Mouse (Mus musculus) hematopoietic stem cell, adult 5-6 weeks (primary cell): ENCODE results near the gene Gin1. TPM values are rescaled to one million over a fixed set of nuclear protein-coding genes. Genes with fewer than 3 reads are reported as not detected.

ENCODE experiments used
- ATAC-seq, 2 experiments: fragments of 125-278 bp in 1 of 2; replicated peaks in 1 of 2; 2 replicates each; pipeline ENCODE4 v1.8.0; 2016 to 2017; ENCODE audit warnings: inconsistent platforms in 2 of 2, mild to moderate bottlenecking in 2 of 2, moderate number of reproducible peaks in 2 of 2, low read depth in 1 of 2, moderate TSS enrichment in 1 of 2; ENCODE audit not compliant: low FRiP score in 2 of 2, poor library complexity in 2 of 2, severe bottlenecking in 2 of 2, insufficient read depth in 1 of 2, low TSS enrichment in 1 of 2
- total RNA-seq: library from RNA; stranded (forward); fragments of 172-1452, 232-1000 nt; gene quantifications from 2 replicates; pipeline ENCODE4 v1.2.3, GENCODE M21; 2017

Gin1 gene
- total RNA-seq, 1 experiment from 2014 or later: 17.8 TPM

DNA sequence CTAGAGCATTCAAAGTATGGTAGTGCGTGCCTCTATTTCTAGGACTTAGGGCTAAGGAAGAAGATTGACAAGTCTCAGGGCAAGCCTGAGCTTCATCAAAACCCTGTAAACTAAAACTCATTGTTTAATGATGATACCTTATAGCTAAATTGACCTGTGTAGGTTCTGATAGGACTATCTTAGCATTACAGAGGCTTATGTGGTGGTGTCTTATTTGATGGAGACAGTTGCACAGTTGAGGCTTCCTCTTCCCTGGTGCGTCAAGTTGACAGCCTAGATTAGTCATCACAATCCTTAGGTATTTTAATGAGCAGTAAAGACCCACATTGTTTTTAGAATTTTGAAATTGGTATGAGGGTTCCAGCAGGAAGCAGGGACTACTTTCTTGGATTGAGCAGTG is 4.0 kb downstream of the Gin1 start:
- no peak for ATAC-seq

DNA sequence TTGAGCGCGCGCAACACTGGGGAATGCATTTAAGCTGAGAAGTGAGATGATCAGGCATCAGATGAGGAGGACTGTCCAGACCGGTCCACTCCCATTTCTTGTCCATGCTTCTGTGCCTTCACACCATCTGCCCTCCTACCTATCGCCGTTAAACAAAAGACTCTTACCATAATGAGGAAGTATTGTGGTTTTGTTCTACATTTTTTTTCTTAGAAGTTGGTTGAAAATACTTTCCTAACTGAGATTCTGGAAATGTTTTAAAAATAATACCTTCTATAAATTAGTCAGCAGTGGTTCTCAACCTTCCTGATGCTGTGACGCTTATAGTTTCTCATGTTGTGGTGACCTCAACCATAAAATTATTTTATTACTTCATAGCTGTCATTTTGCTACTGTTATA is 11.7 kb downstream of the Gin1 start:
- ATAC-seq: peak; percentile 84 to 90

DNA sequence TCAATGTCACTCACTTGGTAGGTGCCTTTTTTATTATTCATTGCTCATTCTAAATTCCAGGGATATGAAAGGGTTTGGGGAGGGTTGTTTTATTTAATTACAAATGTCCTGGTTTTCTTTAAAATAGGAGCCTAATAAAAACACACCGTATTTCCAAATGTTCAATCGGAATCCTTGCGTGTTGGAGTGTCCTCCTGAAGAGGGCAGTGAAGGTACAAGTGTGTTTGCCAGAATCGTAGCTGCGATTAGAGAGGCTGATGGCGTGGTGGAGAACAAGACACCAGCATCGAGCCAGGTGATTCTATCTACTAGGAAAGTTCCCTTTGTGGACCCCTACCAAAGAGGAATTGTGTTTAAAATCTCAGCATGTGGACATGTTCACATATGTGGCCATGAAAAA is 15.0 kb downstream of the Gin1 start:
- ATAC-seq: no peak

GRCm38 (mm10) chr1:97785685-97786393 is 15.9 kb downstream of the Gin1 start:
- ATAC-seq: no peak

DNA sequence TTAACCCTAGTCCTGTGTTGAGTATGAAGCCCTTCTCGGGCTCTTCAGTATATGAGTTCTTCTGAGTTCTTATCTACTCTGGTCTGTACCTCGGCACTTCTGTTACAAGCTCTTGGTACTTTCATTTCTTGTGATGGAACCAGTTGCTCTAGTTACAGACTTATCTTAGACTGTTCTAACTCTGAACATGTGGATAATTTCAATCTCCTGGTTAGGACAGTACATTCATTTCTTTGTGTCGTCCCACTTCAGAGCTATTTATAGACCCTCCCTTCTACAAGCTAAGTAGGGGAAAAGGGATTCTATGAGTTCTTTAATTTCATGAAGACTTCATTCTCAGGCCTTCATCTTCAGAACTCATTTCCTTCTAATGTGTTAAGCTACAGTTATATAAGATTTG is 17.7 kb downstream of the Gin1 start:
- no peak for ATAC-seq

- ATAC-seq: no peak
Measured at GRCm38 (mm10) chr1:97788490-97788889, 18.5 kb downstream of the Gin1 start.

DNA sequence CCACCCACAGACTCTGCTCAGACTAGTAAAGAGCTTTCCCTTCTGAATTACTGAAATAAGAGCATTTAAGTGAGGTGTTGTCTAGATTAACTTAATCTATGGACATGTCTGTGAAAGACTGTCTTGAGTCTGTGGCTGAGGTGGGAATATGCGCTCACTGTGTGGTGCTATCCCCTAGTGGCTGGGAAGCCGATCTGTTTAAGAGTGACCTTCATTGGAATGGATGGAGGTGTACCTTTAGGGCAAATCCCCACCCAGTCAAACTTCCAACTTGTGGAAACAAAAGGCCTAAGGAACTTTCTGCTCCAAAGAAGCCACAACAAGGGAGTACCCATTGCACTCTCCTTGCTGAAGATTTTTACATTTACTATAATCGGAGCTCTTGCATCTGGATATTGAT is 24.1 kb downstream of the Gin1 start:
- ATAC-seq: no peak

DNA sequence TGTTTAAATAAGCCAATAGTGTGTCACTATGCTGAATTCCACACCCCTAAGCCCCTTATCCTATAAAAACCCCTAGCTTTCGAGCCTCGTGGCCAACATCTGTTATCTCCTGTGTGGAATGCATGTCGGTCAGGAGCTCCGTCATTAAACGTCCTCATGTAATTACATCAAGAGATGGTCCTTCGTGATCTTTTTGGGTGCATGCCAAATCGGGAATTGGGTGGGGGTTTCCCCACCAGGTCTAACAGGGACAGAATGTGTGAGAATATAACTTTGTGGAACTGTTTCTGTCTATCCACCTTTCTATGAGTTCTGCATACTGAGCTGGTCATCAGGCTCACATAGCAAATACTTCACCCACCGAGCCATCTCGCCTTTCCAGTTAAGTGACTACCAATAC is 26.0 kb downstream of the Gin1 start:
- no peak for ATAC-seq

DNA sequence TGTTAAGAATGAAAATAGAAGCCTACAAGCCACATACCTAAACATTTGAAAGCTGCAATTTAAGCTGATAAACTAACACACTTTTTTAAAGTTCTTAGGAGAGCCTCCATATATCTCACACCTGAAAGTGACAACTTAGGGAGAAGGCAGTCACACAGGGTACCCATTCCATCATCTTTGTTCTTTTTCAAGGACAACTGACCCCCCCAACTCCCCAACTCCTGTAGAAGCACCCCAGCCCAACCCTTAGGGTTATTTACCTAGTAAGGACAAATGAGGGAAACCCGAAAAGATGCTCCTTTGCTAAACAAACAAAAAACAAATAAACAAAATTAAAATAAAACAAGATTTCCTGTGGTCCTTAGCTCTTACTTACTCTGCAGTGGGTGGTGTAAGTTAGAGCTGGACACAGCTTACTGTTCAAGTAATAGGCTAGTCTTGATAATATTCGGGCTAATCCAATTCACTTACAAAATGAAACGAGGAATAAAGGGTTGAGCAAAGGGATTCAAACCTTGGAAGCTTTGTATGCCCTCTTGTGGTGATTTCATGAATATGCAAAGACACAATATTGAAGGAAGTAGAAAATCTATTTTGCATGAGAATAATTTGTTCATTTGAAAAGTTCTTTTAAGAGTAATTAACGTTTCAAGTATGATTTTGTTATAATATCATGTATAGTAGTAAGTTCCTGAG is 32.4 kb downstream of the Gin1 start:
- peak; percentile 81; a peak in 3 of 4 replicates for ATAC-seq

- no peak for ATAC-seq
Measured at GRCm38 (mm10) chr1:97804520-97804919, 34.5 kb downstream of the Gin1 start.

DNA sequence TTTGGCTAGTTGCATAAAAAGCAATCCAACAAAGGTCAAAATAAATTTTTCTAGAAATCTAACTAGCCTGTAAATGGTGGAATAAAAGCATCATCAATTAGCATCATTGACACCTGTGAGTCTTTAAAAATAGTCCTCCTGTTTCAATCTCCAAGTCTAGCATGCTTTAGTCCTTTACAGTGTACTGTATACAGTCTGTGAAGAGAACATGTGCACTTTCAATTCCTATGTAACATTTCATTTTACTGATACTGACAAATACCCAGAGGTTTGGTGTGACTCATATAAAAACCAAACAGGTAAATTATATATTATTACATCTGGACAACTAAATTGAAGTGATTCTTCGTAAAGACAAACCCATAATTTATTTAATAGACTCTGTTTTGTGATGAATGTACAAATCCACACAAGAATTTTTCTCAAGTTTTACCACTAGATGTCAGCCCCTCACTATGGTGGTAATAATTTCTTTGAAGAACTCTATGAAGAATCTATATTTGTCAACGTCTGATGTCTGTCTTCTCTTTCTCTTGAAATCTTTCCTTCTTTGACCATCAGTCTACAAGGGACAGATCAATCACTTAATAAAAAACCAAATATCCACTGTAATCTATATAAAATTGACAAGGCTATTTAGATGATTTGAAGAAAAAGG is 39.4 kb downstream of the Gin1 start:
- peak in 1 of 2 experiments; percentile 46; a peak in 1 of 4 replicates for ATAC-seq

- no peak for ATAC-seq
Measured at GRCm38 (mm10) chr1:97821282-97821681, 51.3 kb downstream of the Gin1 start.

DNA sequence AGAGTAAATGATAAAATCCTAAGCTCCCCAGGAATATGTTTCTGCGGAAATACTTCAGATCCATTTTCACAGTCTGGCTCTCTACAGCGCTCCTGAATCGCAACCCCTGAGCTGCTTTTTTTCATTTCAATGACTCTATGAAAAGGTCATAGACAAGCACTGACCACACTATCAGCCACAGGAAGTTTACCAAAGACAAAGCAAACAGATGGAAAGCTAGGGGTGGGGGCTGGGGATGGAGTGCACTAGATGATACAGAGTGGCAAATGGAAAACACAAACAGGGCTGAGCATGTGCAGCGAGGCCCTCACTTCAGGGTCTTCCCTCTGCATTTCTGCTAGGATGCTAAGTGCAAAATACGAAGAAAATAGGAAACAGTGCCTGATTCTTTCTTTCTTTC is 52.2 kb downstream of the Gin1 start:
- no peak for ATAC-seq

DNA sequence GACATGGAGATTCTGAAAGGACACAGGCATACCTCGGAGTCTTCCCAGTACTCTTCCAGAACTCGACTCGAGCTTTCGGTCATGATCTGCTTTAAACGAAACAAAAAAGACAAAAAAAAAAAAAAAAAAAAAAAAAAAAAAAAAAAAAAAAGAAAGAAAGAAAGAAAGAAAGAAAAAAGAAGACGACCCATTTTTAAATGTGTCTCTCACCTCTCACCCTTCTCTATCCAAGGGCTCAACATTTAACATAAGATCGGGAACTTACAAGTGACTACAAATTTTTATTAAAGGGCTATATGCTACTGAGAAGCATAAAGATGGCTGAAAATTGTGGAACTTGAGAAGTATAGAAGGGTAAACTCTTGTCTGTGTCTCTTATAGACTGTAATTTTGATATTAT is 52.9 kb downstream of the Gin1 start:
- no peak for ATAC-seq

DNA sequence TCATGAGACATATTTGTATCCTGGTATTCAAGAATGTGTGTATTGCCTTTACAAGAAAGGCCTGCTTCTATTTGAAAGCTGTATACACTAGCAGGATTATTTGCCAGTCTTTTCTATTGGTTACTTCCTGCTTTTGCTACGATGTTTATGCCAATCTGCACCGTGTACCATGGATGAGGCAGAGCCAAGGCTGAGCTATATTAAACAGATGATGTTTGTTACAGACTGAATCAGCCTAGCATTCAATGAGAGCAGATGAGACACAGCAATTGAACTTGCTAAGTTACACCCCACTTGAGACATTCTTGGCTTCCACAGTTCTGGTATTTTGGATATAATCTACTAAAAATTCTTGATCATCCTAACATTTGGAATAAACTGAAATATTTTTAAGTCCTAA is 57.6 kb downstream of the Gin1 start:
- ATAC-seq: no peak

DNA sequence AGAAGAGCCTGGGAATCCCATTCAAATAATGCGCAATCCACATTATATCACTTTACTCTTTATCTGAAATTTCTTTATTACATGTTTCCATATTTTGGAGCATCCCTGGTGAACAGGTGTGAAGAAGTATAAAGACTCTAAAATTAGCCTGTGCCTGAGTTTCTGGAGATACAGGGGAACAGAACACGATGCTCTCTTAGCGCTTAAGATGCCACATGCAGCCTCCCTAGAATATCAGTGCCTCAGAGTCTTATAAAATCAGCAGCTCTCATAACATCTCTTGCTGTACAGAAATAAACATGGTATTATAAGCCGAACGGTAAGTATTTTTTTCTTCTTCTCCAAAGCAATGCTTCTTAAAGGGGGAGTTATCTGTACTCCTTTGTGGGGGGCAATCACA is 58.1 kb downstream of the Gin1 start:
- ATAC-seq: no peak

DNA sequence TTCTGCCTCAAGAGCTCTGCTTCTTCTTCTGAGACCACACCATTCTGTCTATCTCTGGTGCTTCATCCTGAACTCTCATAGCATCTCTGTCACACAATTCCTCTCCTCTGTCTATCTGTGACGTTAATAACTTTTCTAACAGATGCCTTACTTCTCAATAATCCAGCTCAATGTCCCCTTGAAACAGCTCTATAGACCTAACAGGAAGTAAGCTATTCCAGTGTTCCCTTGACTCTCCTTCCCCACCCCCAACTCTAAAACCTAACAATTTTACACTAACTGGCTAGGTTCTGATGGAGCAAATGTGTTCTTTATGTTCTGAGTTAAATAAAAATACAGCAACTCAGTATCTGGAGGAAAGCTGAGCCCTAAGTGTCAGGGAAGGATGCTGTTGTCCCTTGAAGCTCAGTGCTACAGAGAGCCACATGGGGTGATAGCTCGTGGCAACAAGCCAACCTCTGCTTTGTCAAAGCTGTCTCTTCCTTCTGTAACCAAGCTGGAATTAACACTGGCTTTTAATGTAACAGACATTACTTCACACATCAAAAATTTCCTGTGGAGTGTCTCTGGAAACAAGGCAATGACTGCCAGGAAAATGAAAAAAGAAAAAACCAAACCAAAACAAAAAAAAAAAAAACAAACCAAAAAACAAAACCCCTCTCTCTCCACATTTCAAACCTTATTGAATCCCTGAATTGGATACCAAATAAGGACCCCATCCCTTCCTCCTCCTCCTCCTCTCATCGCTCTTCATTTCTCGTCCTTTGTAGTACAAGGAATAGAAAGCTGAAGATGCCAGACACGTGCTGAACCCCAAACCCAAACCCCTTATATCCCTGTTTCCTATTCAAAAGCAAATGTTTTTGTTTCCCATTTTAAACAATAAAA is 63.7 kb downstream of the Gin1 start:
- ATAC-seq: no peak
